ENCODE assay signal across 12 mouse cellular contexts in genomic region chr15:83772460-83772859, GRCm38 (mm10). TPM values are rescaled to one million over a fixed set of nuclear protein-coding genes. Genes with fewer than 3 reads are reported as not detected.
DNase-seq lines count a peak whose midpoint lies in the region; ATAC-seq and TF ChIP-seq lines count a peak whose summit lies in the region.
"Had no signal": no experiment of that assay in that cellular context is flagged by ENCODE, and none has a peak within 500 bp of the region (broad histone marks: within the 10 kb centered on the region; RNA-seq: fewer than 3 reads in every experiment).

No protein-coding gene starts in this region.

- peak; percentile 43 for DNase-seq in kidney, adult 9 months
- DNase-seq in adrenal gland, postnatal 10 days = peak; percentile 57
- DNase-seq in forebrain, postnatal 0 days = no peak
- DNase-seq in kidney, postnatal 36 days = peak; percentile 6 to 68
- DNase-seq in thymus, adult 18-20 months = no peak
- DNase-seq in B cell, adult 2 months = no peak

- no peak overlapping the region for H3K4me2 ChIP-seq in kidney, embryonic 14.5 days (replicated peaks; ENCODE audit: low read depth, low read length)
- no peak overlapping the region for H3K4me2 ChIP-seq in forebrain, postnatal 0 days (ENCODE audit: low read depth)
- H3K4me2 ChIP-seq: hindbrain, embryonic 12.5 days had no signal

- no peaks in the 10 kb centered on the region for H3K4me1 ChIP-seq in kidney, embryonic 14.5 days (ENCODE audit: control insufficient read depth, insufficient read depth, low read length)
- peaks cover 19% of the 10 kb centered on the region for H3K4me1 ChIP-seq in forebrain, postnatal 0 days (ENCODE audit: insufficient read depth)

- no peaks in the 10 kb centered on the region for H3K36me3 ChIP-seq in kidney, embryonic 14.5 days (ENCODE audit: control insufficient read depth, insufficient read depth, low read length)
- H3K36me3 ChIP-seq in forebrain, postnatal 0 days (ENCODE audit: insufficient read depth) = no peaks in the 10 kb centered on the region; the same call in 1 of the 2 replicates
- H3K36me3 ChIP-seq: hindbrain, embryonic 12.5 days had no signal

- 69% methylated on average over 5 of the region's 5 CpGs for WGBS in kidney, embryonic 14.5 days
- WGBS in forebrain, postnatal 0 days = 37% methylated on average over 5 of the region's 5 CpGs

- no peak overlapping the region for H3K4me3 ChIP-seq in kidney, embryonic 14.5 days (ENCODE audit: low read length)
- H3K4me3 ChIP-seq in forebrain, postnatal 0 days (ENCODE audit: low read depth, low read length) = no peak overlapping the region
- H3K4me3 ChIP-seq: hindbrain, embryonic 12.5 days had no signal

- H3K27ac ChIP-seq in kidney, embryonic 14.5 days (ENCODE audit: low read depth, low read length) = no peak overlapping the region
- H3K27ac ChIP-seq in forebrain, postnatal 0 days (ENCODE audit: low read depth, low read length) = no peak overlapping the region
- H3K27ac ChIP-seq: hindbrain, embryonic 12.5 days had no signal

- H3K9ac ChIP-seq in kidney, embryonic 14.5 days (ENCODE audit: low read depth, low read length) = no peak overlapping the region
- H3K9ac ChIP-seq in forebrain, postnatal 0 days = no peak overlapping the region
- H3K9ac ChIP-seq: hindbrain, embryonic 12.5 days had no signal

- ATAC-seq in kidney, embryonic 14.5 days (ENCODE audit: low FRiP score, low TSS enrichment) = no peak
- ATAC-seq in forebrain, postnatal 0 days = peak; percentile 21
- no peak for ATAC-seq in inflammation-experienced regulatory T-cells, adult 6 months
- ATAC-seq: Patski had no signal

- H3K9me3 ChIP-seq in kidney, embryonic 14.5 days (ENCODE audit: control insufficient read depth, low read length) = no peaks in the 10 kb centered on the region
- no peaks in the 10 kb centered on the region for H3K9me3 ChIP-seq in forebrain, postnatal 0 days (ENCODE audit: low read length)
- H3K9me3 ChIP-seq: hindbrain, embryonic 12.5 days had no signal

- no peaks in the 10 kb centered on the region; the same call in 1 of the 2 replicates for H3K27me3 ChIP-seq in kidney, embryonic 14.5 days (ENCODE audit: control insufficient read depth, insufficient read depth, low read length)
- H3K27me3 ChIP-seq in forebrain, postnatal 0 days (ENCODE audit: insufficient read depth, low read length) = no peaks in the 10 kb centered on the region

- no peak for TF ChIP-seq CTCF in forebrain, postnatal 0 days (IDR thresholded peaks at IDR 0.05; ENCODE audit: low read depth)

RNA-seq across cellular contexts. Expression of gene Mpped1, which starts 6.8 kb away (rescaled TPM):
- 0.37 and 0.50 TPM in 2 replicates for polyA plus RNA-seq in kidney, embryonic 14.5 days (2014; fragmentation: Nextera tagmentation; extraction: Ambion mirVana)
- under 1 TPM in 1 of 2 experiments, not detected in 1; 0.27 TPM for total RNA-seq in adrenal gland, postnatal 10 days (2021)
- 352 and 534 TPM in 2 replicates for total RNA-seq in forebrain, postnatal 0 days (2014; rRNA removed)
- 227 and 361 TPM in 2 replicates for polyA plus RNA-seq in forebrain, postnatal 0 days (2015; fragmentation: Nextera tagmentation; extraction: Ambion mirVana)
- polyA plus RNA-seq in inflammation-experienced regulatory T-cells, adult 6 months (2017; shearing (Covaris generic)) = not detected
- total RNA-seq: common myeloid progenitor, adult 5-6 weeks had no signal
- polyA plus RNA-seq: liver, embryonic 16.5 days; Patski had no signal

RNA-seq across cellular contexts. Expression of gene Scube1, which starts 47.6 kb away (rescaled TPM):
- 4.7 and 7.4 TPM in 2 replicates for polyA plus RNA-seq in kidney, embryonic 14.5 days (2014; fragmentation: Nextera tagmentation; extraction: Ambion mirVana)
- total RNA-seq in adrenal gland, postnatal 10 days (2021) = 1 to 10 TPM; 5.5 to 9.4 TPM
- total RNA-seq in forebrain, postnatal 0 days (2014; rRNA removed) = 28.1 and 33.5 TPM in 2 replicates
- 9.7 and 12.0 TPM in 2 replicates for polyA plus RNA-seq in forebrain, postnatal 0 days (2015; fragmentation: Nextera tagmentation; extraction: Ambion mirVana)
- not detected for polyA plus RNA-seq in inflammation-experienced regulatory T-cells, adult 6 months (2017; shearing (Covaris generic))
- total RNA-seq: common myeloid progenitor, adult 5-6 weeks had no signal

Comparison
In these comparisons a context has a peak if more than half of its experiments do, and no peak if none do; other contexts are left out.
1. DNase-seq: peak in kidney, adult 9 months (single experiment), adrenal gland, postnatal 10 days (single experiment) and kidney, postnatal 36 days (2 of 2); none in forebrain, postnatal 0 days (single experiment), thymus, adult 18-20 months (0 of 2) and B cell, adult 2 months (0 of 2).
2. RNA of gene Mpped1, which starts 6.8 kb away (polyA plus RNA-seq): 227 to 361 TPM in forebrain, postnatal 0 days; 0.37 to 0.50 TPM in kidney, embryonic 14.5 days and not detected in inflammation-experienced regulatory T-cells, adult 6 months; every median in the first group is over 100 times any median in the second.